Mouse (Mus musculus) kidney, adult 11 months (tissue): ENCODE measurements around the gene Zfp866.

ENCODE experiments used
- DNase-seq: peaks from one replicate; pipeline ENCODE4 v3.0.0; 2022

Zfp866 gene

DNA sequence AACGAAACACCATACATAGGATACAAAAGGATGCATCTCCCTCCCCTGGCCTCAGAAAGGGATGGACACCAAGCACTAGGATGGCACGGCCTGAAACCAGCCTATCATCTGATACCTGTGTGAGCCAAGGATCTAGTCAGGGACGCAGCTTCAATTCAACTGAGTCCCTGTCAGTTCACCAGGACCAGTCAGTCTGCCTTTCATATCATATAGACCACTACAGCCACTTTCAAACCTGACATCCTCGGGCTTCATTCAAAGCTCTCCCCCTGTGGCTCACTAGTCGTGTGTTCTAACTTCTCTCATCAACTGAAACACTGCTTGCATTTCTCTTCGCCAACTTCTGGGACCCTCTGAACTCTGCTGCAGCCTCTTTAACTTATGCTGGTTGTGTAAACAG lies 75.6 kb downstream of the Zfp866 start:
- no peak for DNase-seq

DNA sequence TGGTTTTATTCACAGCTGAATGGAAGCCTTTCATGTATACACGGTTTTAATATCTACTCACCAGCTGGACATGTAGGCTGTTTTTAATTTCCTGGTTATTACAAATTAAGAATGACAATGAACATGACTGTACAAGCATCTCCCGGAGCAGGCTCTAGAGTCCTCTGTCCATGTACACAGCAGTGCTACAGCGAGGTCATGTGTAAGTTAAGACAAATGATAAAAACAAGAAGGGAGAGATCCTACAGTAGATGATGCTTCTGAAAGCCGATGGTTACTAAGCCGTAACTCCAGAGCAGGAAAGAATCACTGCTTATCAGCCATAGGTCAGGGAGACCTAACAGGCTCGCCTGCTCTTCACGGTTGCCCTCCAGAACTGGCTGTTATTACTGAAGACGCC lies 77.5 kb downstream of the Zfp866 start:
- DNase-seq, result no peak
